Mouse (Mus musculus) liver, embryonic 16.5 days (tissue): ENCODE results near the gene Sertad2. TPM values are rescaled to one million over a fixed set of nuclear protein-coding genes. Genes with fewer than 3 reads are reported as not detected.

Experiments used
- ATAC-seq: fragments of 200-750 bp; cut with Nextera tagmentation; 2 replicates; pipeline ENCODE4 v1.8.0; 2017; ENCODE audit warnings: low read depth, mild to moderate bottlenecking, moderate number of reproducible peaks, moderate library complexity
- H3K27ac ChIP-seq: fragments of 300-500 bp; sonication (generic); 2 replicates; pipeline ENCODE4 v1.5.1; 2014; ENCODE audit warnings: mild to moderate bottlenecking, low read length
- H3K27me3 ChIP-seq: fragments of 300-500 bp; sonication (generic); 2 replicates; pipeline ENCODE4 v1.6.1; 2014; ENCODE audit warnings: low read depth, low read length, mixed read lengths; ENCODE audit not compliant: control insufficient read depth, insufficient read depth
- H3K36me3 ChIP-seq: fragments of 300-500 bp; sonication (generic); 2 replicates; pipeline ENCODE4 v1.6.1; 2014; ENCODE audit warnings: mild to moderate bottlenecking; ENCODE audit not compliant: control insufficient read depth, insufficient read depth
- H3K4me1 ChIP-seq: fragments of 300-500 bp; sonication (generic); 2 replicates; pipeline ENCODE4 v1.6.1; 2014; ENCODE audit warnings: low read depth, low read length, mixed read lengths; ENCODE audit not compliant: control insufficient read depth
- H3K4me2 ChIP-seq: fragments of 300-500 bp; sonication (generic); 2 replicates; pipeline ENCODE4 v1.6.1; 2014; ENCODE audit warnings: low read depth, low read length, mixed read lengths
- H3K4me3 ChIP-seq: fragments of 300-500 bp; sonication (generic); 2 replicates; pipeline ENCODE4 v1.5.1; 2014; ENCODE audit warnings: low read depth, mild to moderate bottlenecking, low read length
- H3K9ac ChIP-seq: fragments of 300-500 bp; sonication (generic); 2 replicates; pipeline ENCODE4 v1.6.1; 2014; ENCODE audit warnings: low read depth, low read length
- H3K9me3 ChIP-seq: fragments of 300-500 bp; sonication (generic); replicated peaks from 2 replicates; pipeline ENCODE4 v1.6.1; 2016; ENCODE audit warnings: low read length; ENCODE audit not compliant: control insufficient read depth
- WGBS: fragments of 180-500 bp; shearing (Covaris S2); extraction: QIAGEN DNeasy Blood & Tissue Kit; methylation state at CpG from one replicate; pipeline ENCODE4 v1.1.7; 2014; ENCODE audit not compliant: insufficient replicate concordance; 5-methylcytosine and 5-hydroxymethylcytosine counted together
- polyA plus RNA-seq: library from polyadenylated mRNA; unstranded; fragments of >200 nt; fragmentation: Nextera tagmentation; extraction: Ambion mirVana; gene quantifications from 2 replicates; pipeline ENCODE4 v1.2.1, GENCODE M21; 2015

The Sertad2 gene
- polyA plus RNA-seq, 1 experiment from 2014 or later, result 34.9 TPM

DNA sequence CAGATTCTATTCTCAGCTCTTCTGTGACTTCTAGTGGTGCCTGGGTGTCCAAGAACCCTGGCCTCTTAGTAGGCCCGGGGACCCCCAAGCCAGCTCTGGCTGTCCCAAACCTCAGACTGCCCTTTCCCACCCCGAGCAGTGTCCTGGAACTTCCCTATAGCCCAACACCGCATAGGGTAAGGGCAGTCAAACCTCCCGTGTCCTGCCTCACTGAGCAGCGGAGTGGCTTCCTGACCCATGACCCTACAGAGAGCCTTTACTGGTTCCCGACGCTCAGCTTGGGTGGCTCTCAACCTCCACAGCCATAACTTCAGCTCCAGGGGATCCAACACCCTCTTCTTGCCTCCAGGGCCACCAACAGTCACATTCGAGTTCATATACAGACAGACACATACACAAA lies 17.1 kb upstream of the Sertad2 start:
- Histone ChIP-seq H3K9ac (no peak overlapping the region), H3K9me3 (no peaks in the 10 kb centered on the region), H3K27ac (no peak overlapping the region), H3K4me2 (no peak overlapping the region), H3K36me3 (no peaks in the 10 kb centered on the region), H3K27me3 (no peaks in the 10 kb centered on the region), H3K4me3 (no peak overlapping the region), H3K4me1 (no peaks in the 10 kb centered on the region)
- no peak for ATAC-seq
- WGBS, result 63% methylated on average over 8 of the region's 8 CpGs

- H3K4me1 ChIP-seq, result peaks cover 3% of the 10 kb centered on the region; the same call in 1 of the 2 replicates
- no peak overlapping the region for H3K27ac ChIP-seq
- no peak overlapping the region for H3K4me2 ChIP-seq
- peaks cover 10% of the 10 kb centered on the region for H3K27me3 ChIP-seq
- 51% methylated on average over 3 of the region's 3 CpGs for WGBS
- no peak overlapping the region for H3K9ac ChIP-seq
- H3K9me3 ChIP-seq, result no peaks in the 10 kb centered on the region
- H3K4me3 ChIP-seq, result no peak overlapping the region
- no peaks in the 10 kb centered on the region for H3K36me3 ChIP-seq
- ATAC-seq, result no peak
These were observed 15.2 kb upstream of the Sertad2 start for GRCm38 (mm10) chr11:20527901-20528300.

DNA sequence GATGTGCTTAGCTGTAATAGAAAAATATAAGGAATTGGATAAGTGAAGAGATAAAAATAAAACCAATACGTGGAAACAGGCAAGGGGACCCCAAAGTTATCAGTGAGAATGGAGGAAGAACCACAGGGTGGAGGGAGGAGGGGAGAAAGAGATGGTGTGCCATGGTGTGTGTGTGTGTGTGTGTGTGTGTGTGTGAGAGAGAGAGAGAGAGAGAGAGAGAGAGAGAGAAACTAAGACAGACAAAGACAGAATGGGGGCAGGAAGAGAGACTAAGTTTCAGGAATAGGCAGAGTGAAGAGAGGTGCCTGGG lies 11.4 kb upstream of the Sertad2 start:
- Histone ChIP-seq H3K4me2 (peak overlapping the region; percentile 65), H3K27ac (no peak overlapping the region), H3K9me3 (no peaks in the 10 kb centered on the region), H3K36me3 (no peaks in the 10 kb centered on the region), H3K4me3 (peak overlapping the region; percentile 51), H3K27me3 (peaks cover 18% of the 10 kb centered on the region), H3K4me1 (peaks cover 3% of the 10 kb centered on the region; the same call in 1 of the 2 replicates), H3K9ac (peak overlapping the region; percentile 53)
- no peak for ATAC-seq
- 3% methylated on average over 1 of the region's 1 CpGs for WGBS

DNA sequence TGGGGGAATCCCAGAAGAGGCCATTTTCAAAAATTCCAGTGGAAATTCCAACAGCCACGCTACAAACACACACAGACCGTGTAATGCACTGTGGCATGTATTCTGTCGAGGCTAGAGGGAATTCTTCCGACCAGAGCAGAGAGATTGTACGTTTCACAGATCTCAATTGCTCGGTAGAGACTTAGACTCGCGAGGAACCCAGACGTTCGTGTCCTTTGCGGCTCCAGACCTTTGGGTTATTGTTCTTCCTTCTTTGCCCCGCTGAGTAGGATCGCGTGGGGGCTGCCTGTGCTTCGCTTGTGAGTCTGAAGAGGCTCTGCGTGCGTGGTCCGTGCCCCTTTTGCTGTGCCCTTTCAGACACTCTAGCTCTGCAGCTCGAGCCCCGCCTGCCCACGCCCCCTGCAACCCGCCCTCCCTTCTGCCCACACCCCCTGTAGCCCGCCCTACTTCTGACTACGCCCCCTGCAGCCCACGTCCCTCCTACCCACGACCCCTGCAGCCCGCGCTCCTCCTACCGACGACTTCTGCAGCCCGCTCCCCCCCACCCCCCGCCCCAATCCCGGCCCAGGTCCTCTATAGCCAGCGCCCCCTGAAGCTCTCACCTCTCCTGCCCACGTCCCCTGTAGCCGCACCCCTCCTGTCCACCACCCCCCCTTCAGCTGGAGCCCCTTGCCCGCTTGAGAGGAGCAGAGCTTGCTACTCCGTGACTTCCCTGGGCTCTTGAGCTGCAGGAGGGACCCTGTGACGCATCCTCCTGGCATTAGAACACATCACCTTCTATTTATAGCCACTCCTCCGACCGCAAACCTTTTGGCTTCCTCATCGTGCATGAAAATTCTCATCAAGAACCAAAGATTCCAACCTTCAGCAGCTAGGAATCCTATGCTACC lies 10.8 kb upstream of the Sertad2 start:
- Histone ChIP-seq H3K36me3 (no peaks in the 10 kb centered on the region), H3K4me2 (peak overlapping the region; percentile 65), H3K27me3 (peaks cover 18% of the 10 kb centered on the region), H3K4me1 (peaks cover 3% of the 10 kb centered on the region; the same call in 1 of the 2 replicates), H3K9me3 (no peaks in the 10 kb centered on the region), H3K27ac (no peak overlapping the region), H3K4me3 (peak overlapping the region; percentile 51), H3K9ac (peak overlapping the region; percentile 53)
- ATAC-seq, result peak; percentile 74
- under 1% methylated on average over 41 of the region's 42 CpGs for WGBS

- 47% methylated on average over 4 of the region's 4 CpGs for WGBS
- no peak overlapping the region for H3K27ac ChIP-seq
- no peaks in the 10 kb centered on the region for H3K9me3 ChIP-seq
- H3K4me2 ChIP-seq, result no peak overlapping the region
- H3K27me3 ChIP-seq, result peaks cover 18% of the 10 kb centered on the region
- peaks cover 3% of the 10 kb centered on the region for H3K4me1 ChIP-seq
- no peak overlapping the region for H3K9ac ChIP-seq
- no peaks in the 10 kb centered on the region for H3K36me3 ChIP-seq
- ATAC-seq, result no peak
- no peak overlapping the region for H3K4me3 ChIP-seq
These were observed 9.8 kb upstream of the Sertad2 start for GRCm38 (mm10) chr11:20533231-20533630.

DNA sequence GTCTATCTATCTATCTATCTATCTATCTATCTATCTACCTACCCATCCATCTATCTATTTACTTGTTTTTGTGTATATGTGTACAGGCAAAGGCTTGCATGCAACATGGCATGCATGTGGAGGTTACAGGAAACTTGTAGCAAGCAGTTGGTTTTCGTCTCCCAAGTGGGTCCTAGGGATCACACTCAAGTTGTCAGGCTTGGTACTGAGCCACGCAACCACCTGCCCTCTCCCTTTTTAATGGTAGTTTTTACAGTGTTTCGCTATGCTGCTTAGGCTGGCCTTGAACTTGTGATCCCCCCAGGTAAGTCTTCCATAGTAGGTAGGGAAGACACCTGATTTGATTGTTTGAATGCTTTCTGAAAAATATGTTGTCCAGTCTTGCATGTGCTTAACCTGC lies 5.8 kb upstream of the Sertad2 start:
- H3K27me3 ChIP-seq, result peaks cover 13% of the 10 kb centered on the region

GRCm38 (mm10) chr11:20538496-20538895 lies 4.6 kb upstream of the Sertad2 start:
- Histone ChIP-seq H3K4me1 (peaks cover 20% of the 10 kb centered on the region), H3K27ac (no peak overlapping the region), H3K36me3 (no peaks in the 10 kb centered on the region), H3K9me3 (no peaks in the 10 kb centered on the region), H3K9ac (no peak overlapping the region), H3K27me3 (peaks cover 4% of the 10 kb centered on the region), H3K4me2 (no peak overlapping the region), H3K4me3 (no peak overlapping the region)
- ATAC-seq, result no peak
- WGBS, result 48% methylated on average over 3 of the region's 3 CpGs

More for the DNA sequence above, 5.8 kb upstream of the Sertad2 start:
- WGBS, result 73% methylated on average over 3 of the region's 3 CpGs
- H3K27ac ChIP-seq, result no peak overlapping the region
- no peaks in the 10 kb centered on the region for H3K36me3 ChIP-seq
- H3K9ac ChIP-seq, result no peak overlapping the region
- no peak for ATAC-seq
- no peaks in the 10 kb centered on the region for H3K9me3 ChIP-seq
- H3K4me1 ChIP-seq, result peaks cover 21% of the 10 kb centered on the region
- H3K4me3 ChIP-seq, result no peak overlapping the region
- H3K4me2 ChIP-seq, result no peak overlapping the region

DNA sequence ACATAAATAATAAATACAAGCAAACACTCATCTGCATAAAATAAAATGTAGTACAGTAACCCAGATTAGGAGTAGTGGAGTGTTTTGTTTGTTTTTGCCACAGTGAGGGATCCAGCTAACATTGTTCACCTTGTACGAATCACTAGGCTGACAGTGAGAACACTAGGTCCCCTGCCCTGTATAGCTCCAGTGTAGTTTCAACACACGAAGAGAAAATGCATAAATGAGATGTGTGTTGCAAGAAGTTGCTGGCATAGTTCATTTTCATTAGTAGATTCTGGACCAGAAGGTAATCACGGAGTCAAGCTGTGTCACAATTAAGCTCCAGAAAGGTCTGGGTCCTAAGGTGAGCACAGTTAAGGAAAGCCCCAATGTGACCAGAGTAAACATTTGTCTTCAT lies 1.8 kb upstream of the Sertad2 start:
- Histone ChIP-seq H3K4me2 (0 out of 2 replicates have a peak overlapping the region, but pooled peaks have one; percentile 96), H3K9me3 (no peaks in the 10 kb centered on the region), H3K4me3 (no peak overlapping the region), H3K27ac (no peak overlapping the region), H3K27me3 (no peaks in the 10 kb centered on the region), H3K9ac (no peak overlapping the region), H3K36me3 (no peaks in the 10 kb centered on the region), H3K4me1 (peaks cover 23% of the 10 kb centered on the region)
- no peak for ATAC-seq
- 71% methylated on average over 3 of the region's 3 CpGs for WGBS

- H3K9ac ChIP-seq, result peak overlapping the region; percentile 62
- no peaks in the 10 kb centered on the region for H3K9me3 ChIP-seq
- H3K27ac ChIP-seq, result peak overlapping the region; percentile 80
- H3K4me3 ChIP-seq, result peak overlapping the region; percentile 93
- no peaks in the 10 kb centered on the region for H3K36me3 ChIP-seq
- peak overlapping the region; percentile 96 for H3K4me2 ChIP-seq
- 1% methylated on average over 29 of the region's 29 CpGs for WGBS
- no peaks in the 10 kb centered on the region for H3K27me3 ChIP-seq
- peaks cover 23% of the 10 kb centered on the region for H3K4me1 ChIP-seq
- no peak for ATAC-seq
These were observed 937 bp upstream of the Sertad2 start for GRCm38 (mm10) chr11:20541995-20542637.
